ENCODE assay signal across 9 mouse cellular contexts in the genomic region with DNA sequence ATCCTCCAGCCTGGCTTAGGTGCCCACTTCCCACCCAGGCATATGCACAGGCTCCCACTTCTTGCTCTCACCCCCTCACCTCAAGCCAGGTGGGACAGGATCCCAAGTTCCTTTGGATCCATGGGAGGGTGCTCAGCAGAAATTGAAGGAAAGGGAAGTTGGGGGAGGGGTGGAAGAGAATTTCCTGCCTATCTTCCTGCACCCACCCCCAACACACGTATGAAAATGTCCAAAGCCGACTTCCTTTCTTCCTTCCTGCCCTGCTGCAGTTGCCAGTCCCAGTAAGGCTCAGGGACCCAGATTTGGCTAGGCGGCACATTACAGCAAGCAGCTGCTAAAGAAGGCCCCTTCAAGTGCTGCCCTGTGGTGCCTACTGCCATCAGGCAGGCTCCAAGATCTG. TPM values are rescaled to one million over a fixed set of nuclear protein-coding genes. Genes with fewer than 3 reads are reported as not detected.
DNase-seq lines count a peak whose midpoint lies in the region; ATAC-seq lines count a peak whose summit lies in the region.
"Had no signal": no experiment of that assay in that cellular context is flagged by ENCODE, and none has a peak within 500 bp of the region (broad histone marks: within the 10 kb centered on the region; RNA-seq: fewer than 3 reads in every experiment).

No protein-coding gene starts in this region.

- H3K4me3 ChIP-seq in limb, embryonic 13.5 days = no peak overlapping the region
- H3K4me3 ChIP-seq in limb, embryonic 10.5 days = no peak overlapping the region
- H3K4me3 ChIP-seq in heart, embryonic 14.5 days (ENCODE audit: control insufficient read depth in 1 of 2, insufficient read depth in 1 of 2, low read depth in 1 of 2, low read length in 2 of 2) = peak overlapping the region in 1 of 2 experiments; percentile 58; a peak in 1 of 4 replicates
- peak overlapping the region; percentile 92 for H3K4me3 ChIP-seq in neural tube, embryonic 12.5 days

- ATAC-seq in limb, embryonic 13.5 days (ENCODE audit: low FRiP score, low read depth) = no peak
- no peak for ATAC-seq in heart, embryonic 14.5 days (ENCODE audit: insufficient number of reproducible peaks, insufficient read depth, low FRiP score, low read depth)
- no peak for ATAC-seq in neural tube, embryonic 12.5 days (ENCODE audit: low FRiP score, low read depth)
- ATAC-seq in megakaryocyte progenitor cell, adult 5-6 weeks (replicated peaks; ENCODE audit: poor library complexity) = no peak

- peaks cover 76% of the 10 kb centered on the region for H3K27me3 ChIP-seq in limb, embryonic 13.5 days
- H3K27me3 ChIP-seq in limb, embryonic 10.5 days (ENCODE audit: low read depth, poor library complexity, severe bottlenecking) = peaks cover 72% of the 10 kb centered on the region
- H3K27me3 ChIP-seq in heart, embryonic 14.5 days (ENCODE audit: control insufficient read depth, insufficient read depth, low read length) = peaks cover 51% of the 10 kb centered on the region
- no peaks in the 10 kb centered on the region; the same call in 1 of the 2 replicates for H3K27me3 ChIP-seq in neural tube, embryonic 12.5 days (replicated peaks)

- H3K9ac ChIP-seq in limb, embryonic 13.5 days = no peak overlapping the region
- H3K9ac ChIP-seq in heart, embryonic 14.5 days (ENCODE audit: low read length) = no peak overlapping the region
- H3K9ac ChIP-seq in neural tube, embryonic 12.5 days = peak overlapping the region; percentile 99

- 40% methylated on average over 3 of the region's 3 CpGs for WGBS in limb, embryonic 13.5 days
- WGBS in limb, embryonic 10.5 days = 43% methylated on average over 3 of the region's 3 CpGs
- 34% methylated on average over 3 of the region's 3 CpGs for WGBS in heart, embryonic 14.5 days
- WGBS in neural tube, embryonic 12.5 days = 48% methylated on average over 3 of the region's 3 CpGs

- no peak overlapping the region for H3K27ac ChIP-seq in limb, embryonic 13.5 days
- H3K27ac ChIP-seq in limb, embryonic 10.5 days = no peak overlapping the region
- peak overlapping the region in 1 of 2 experiments; percentile 41; a peak in 1 of 4 replicates for H3K27ac ChIP-seq in heart, embryonic 14.5 days (replicated peaks in 1 of 2; ENCODE audit: control insufficient read depth in 1 of 2, insufficient read depth in 1 of 2, low read depth in 2 of 2, low read length in 2 of 2)
- no peak overlapping the region for H3K27ac ChIP-seq in neural tube, embryonic 12.5 days

- H3K4me2 ChIP-seq in limb, embryonic 13.5 days (replicated peaks) = peak overlapping the region; percentile 4; the same call in 1 of the 2 replicates
- H3K4me2 ChIP-seq in heart, embryonic 14.5 days (ENCODE audit: low read length) = peak overlapping the region; percentile 90
- H3K4me2 ChIP-seq in neural tube, embryonic 12.5 days (replicated peaks) = peak overlapping the region; percentile 77

- no peak for DNase-seq in limb, embryonic 10.5 days (ENCODE audit: low spot score)
- DNase-seq in kidney, postnatal 10 days = peak; percentile 63
- no peak for DNase-seq in left cerebral cortex, adult 18-20 months (ENCODE audit: low spot score in 2 of 2)
- DNase-seq in urinary bladder, adult 2 months (ENCODE audit: low spot score) = no peak

- no peaks in the 10 kb centered on the region for H3K9me3 ChIP-seq in limb, embryonic 13.5 days
- H3K9me3 ChIP-seq in limb, embryonic 10.5 days (replicated peaks) = no peaks in the 10 kb centered on the region
- H3K9me3 ChIP-seq in heart, embryonic 14.5 days (ENCODE audit: control insufficient read depth, low read length) = no peaks in the 10 kb centered on the region
- no peaks in the 10 kb centered on the region for H3K9me3 ChIP-seq in neural tube, embryonic 12.5 days

- peaks cover 10% of the 10 kb centered on the region for H3K4me1 ChIP-seq in limb, embryonic 13.5 days
- peaks cover 21% of the 10 kb centered on the region for H3K4me1 ChIP-seq in limb, embryonic 10.5 days
- peaks cover 0 to 12% of the 10 kb centered on the region in 2 experiments; a peak in 1 of 4 replicates for H3K4me1 ChIP-seq in heart, embryonic 14.5 days (ENCODE audit: control insufficient read depth in 2 of 2, insufficient read depth in 2 of 2, low read length in 2 of 2)
- H3K4me1 ChIP-seq in neural tube, embryonic 12.5 days = peaks cover 59% of the 10 kb centered on the region

- H3K36me3 ChIP-seq in limb, embryonic 13.5 days = no peaks in the 10 kb centered on the region
- H3K36me3 ChIP-seq in limb, embryonic 10.5 days = no peaks in the 10 kb centered on the region
- no peaks in the 10 kb centered on the region for H3K36me3 ChIP-seq in heart, embryonic 14.5 days (ENCODE audit: control insufficient read depth, insufficient read depth, low read length)
- no peaks in the 10 kb centered on the region for H3K36me3 ChIP-seq in neural tube, embryonic 12.5 days

RNA-seq across cellular contexts. Expression of gene Nova2, which starts 2.1 kb away (rescaled TPM):
- polyA plus RNA-seq in limb, embryonic 13.5 days (2015; fragmentation: Nextera tagmentation; extraction: Ambion mirVana) = 0.33 and 0.41 TPM in 2 replicates
- polyA plus RNA-seq in limb, embryonic 10.5 days (2016; fragmentation: Nextera tagmentation; extraction: Ambion mirVana) = 0.23 and 0.28 TPM in 2 replicates
- 0.57 and 0.88 TPM in 2 replicates for polyA plus RNA-seq in heart, embryonic 14.5 days (2014; fragmentation: Nextera tagmentation; extraction: Ambion mirVana)
- 12.1 and 12.6 TPM in 2 replicates for polyA plus RNA-seq in neural tube, embryonic 12.5 days (2016; fragmentation: Nextera tagmentation; extraction: Ambion mirVana)
- total RNA-seq in left cerebral cortex, adult 18-20 months (2021) = 10 to 100 TPM; 69.9 to 70.1 TPM
- polyA plus RNA-seq in urinary bladder, adult 2 months (2012; rRNA removed) = 0.48 and 1.0 TPM in 2 replicates
- total RNA-seq in megakaryocyte progenitor cell, adult 5-6 weeks (2015) = not detected in 2 replicates
- total RNA-seq in megakaryocyte progenitor cell, adult 5-6 weeks (2017) = not detected in 2 replicates

RNA-seq across cellular contexts. Expression of gene Ccdc61, which starts 17.5 kb away (rescaled TPM):
- polyA plus RNA-seq in limb, embryonic 13.5 days (2015; fragmentation: Nextera tagmentation; extraction: Ambion mirVana) = 32.8 and 34.6 TPM in 2 replicates
- polyA plus RNA-seq in limb, embryonic 10.5 days (2016; fragmentation: Nextera tagmentation; extraction: Ambion mirVana) = 34.1 and 37.6 TPM in 2 replicates
- polyA plus RNA-seq in heart, embryonic 14.5 days (2014; fragmentation: Nextera tagmentation; extraction: Ambion mirVana) = 12.2 and 14.3 TPM in 2 replicates
- polyA plus RNA-seq in neural tube, embryonic 12.5 days (2016; fragmentation: Nextera tagmentation; extraction: Ambion mirVana) = 32.9 and 34.0 TPM in 2 replicates
- 10 to 100 TPM; 10.5 to 12.6 TPM for total RNA-seq in left cerebral cortex, adult 18-20 months (2021)
- 26.9 and 31.4 TPM in 2 replicates for polyA plus RNA-seq in urinary bladder, adult 2 months (2012; rRNA removed)
- total RNA-seq in megakaryocyte progenitor cell, adult 5-6 weeks (2015) = 11.9 and 14.1 TPM in 2 replicates
- total RNA-seq in megakaryocyte progenitor cell, adult 5-6 weeks (2017) = 11.3 and 17.0 TPM in 2 replicates

RNA-seq across cellular contexts. Expression of gene Pglyrp1, which starts 56.6 kb away (rescaled TPM):
- 0.74 and 1.0 TPM in 2 replicates for polyA plus RNA-seq in limb, embryonic 13.5 days (2015; fragmentation: Nextera tagmentation; extraction: Ambion mirVana)
- polyA plus RNA-seq in limb, embryonic 10.5 days (2016; fragmentation: Nextera tagmentation; extraction: Ambion mirVana) = 0.33 and 0.58 TPM in 2 replicates
- polyA plus RNA-seq in heart, embryonic 14.5 days (2014; fragmentation: Nextera tagmentation; extraction: Ambion mirVana) = 0.93 and 1.8 TPM in 2 replicates
- 3.9 and 4.7 TPM in 2 replicates for polyA plus RNA-seq in neural tube, embryonic 12.5 days (2016; fragmentation: Nextera tagmentation; extraction: Ambion mirVana)
- 10 to 100 TPM in 1 of 2 experiments, 1 to 10 TPM in 1; 9.5 to 19.9 TPM for total RNA-seq in left cerebral cortex, adult 18-20 months (2021)
- 3.3 and 3.5 TPM in 2 replicates for polyA plus RNA-seq in urinary bladder, adult 2 months (2012; rRNA removed)
- total RNA-seq in megakaryocyte progenitor cell, adult 5-6 weeks (2015) = 264 and 265 TPM in 2 replicates
- total RNA-seq in megakaryocyte progenitor cell, adult 5-6 weeks (2017) = 31.3 and 35.6 TPM in 2 replicates

RNA-seq across cellular contexts. Expression of gene Nanos2, which starts 59.4 kb away (rescaled TPM):
- not detected in 2 replicates for polyA plus RNA-seq in limb, embryonic 13.5 days (2015; fragmentation: Nextera tagmentation; extraction: Ambion mirVana)
- polyA plus RNA-seq in limb, embryonic 10.5 days (2016; fragmentation: Nextera tagmentation; extraction: Ambion mirVana) = not detected in 2 replicates
- polyA plus RNA-seq in heart, embryonic 14.5 days (2014; fragmentation: Nextera tagmentation; extraction: Ambion mirVana) = not detected in 2 replicates
- 0.24 and 0.72 TPM in 2 replicates for polyA plus RNA-seq in neural tube, embryonic 12.5 days (2016; fragmentation: Nextera tagmentation; extraction: Ambion mirVana)
- total RNA-seq in left cerebral cortex, adult 18-20 months (2021) = under 1 TPM; 0.40 to 0.49 TPM
- 0.04 TPM in 1 of 2 replicates, not detected in the other for polyA plus RNA-seq in urinary bladder, adult 2 months (2012; rRNA removed)
- total RNA-seq in megakaryocyte progenitor cell, adult 5-6 weeks (2015) = not detected in 2 replicates
- not detected in 2 replicates for total RNA-seq in megakaryocyte progenitor cell, adult 5-6 weeks (2017)
- polyA plus RNA-seq: large intestine, adult 2 months had no signal

Comparison
In these comparisons a context has a peak if more than half of its experiments do, and no peak if none do; other contexts are left out.
1. H3K4me2 ChIP-seq: peak in every context shown above with its lines; median percentile 90 in heart, embryonic 14.5 days; 77 in neural tube, embryonic 12.5 days; 4 in limb, embryonic 13.5 days.